Mouse (Mus musculus): ENCODE data around the gene Cep170b. TPM values are rescaled to one million over a fixed set of nuclear protein-coding genes. Genes with fewer than 3 reads are reported as not detected.
A peak's percentile ranks its signal among the peaks of the same experiment; 100 is the strongest.

Gene Cep170b
- polyA plus RNA-seq, 1 experiment = 73.2 TPM

- peak overlapping the region; percentile 19 for H3K4me3 ChIP-seq (replicated peaks; ENCODE audit: extremely low read depth, low read depth, low read length)
- TF ChIP-seq POLR2A (IDR thresholded peaks at IDR 0.05; ENCODE audit: borderline replicate concordance, extremely low read depth, low read depth, low read length) (no peak), CTCF (IDR thresholded peaks at IDR 0.05; ENCODE audit: insufficient read depth, low read length) (no peak)
- WGBS = 26% methylated on average over 7 of the region's 7 CpGs
- no peak for DNase-seq
- peaks cover 14% of the 10 kb centered on the region; the same call in 1 of the 2 replicates for H3K4me1 ChIP-seq (ENCODE audit: control insufficient read depth, insufficient read depth, low read length)
Measured at GRCm38 (mm10) chr12:112794356-112794816, 74.1 kb downstream of the Cep170b start.

- TF ChIP-seq POLR2A (IDR thresholded peaks at IDR 0.05; ENCODE audit: borderline replicate concordance, extremely low read depth, low read depth, low read length) = no peak
- Histone ChIP-seq H3K4me3 (replicated peaks; ENCODE audit: extremely low read depth, low read depth, low read length) (peak overlapping the region; percentile 19), H3K4me1 (ENCODE audit: control insufficient read depth, insufficient read depth, low read length) (peaks cover 14% of the 10 kb centered on the region; the same call in 1 of the 2 replicates)
- WGBS = 87% methylated on average over 5 of the region's 5 CpGs
- no peak for DNase-seq
Measured at GRCm38 (mm10) chr12:112794998-112795397, 74.7 kb downstream of the Cep170b start.

GRCm38 (mm10) chr12:112795466-112796104, 75.3 kb downstream of the Cep170b start:
- Histone ChIP-seq H3K4me3 (replicated peaks; ENCODE audit: extremely low read depth, low read depth, low read length) (peak overlapping the region; percentile 19), H3K4me1 (ENCODE audit: control insufficient read depth, insufficient read depth, low read length) (peaks cover 14% of the 10 kb centered on the region; the same call in 1 of the 2 replicates)
- WGBS = 22% methylated on average over 18 of the region's 18 CpGs
- TF ChIP-seq CTCF (IDR thresholded peaks at IDR 0.05; ENCODE audit: insufficient read depth, low read length) (no peak), POLR2A (IDR thresholded peaks at IDR 0.05; ENCODE audit: borderline replicate concordance, extremely low read depth, low read depth, low read length) (no peak)
- DNase-seq = no peak

Other genes starting within 250 kb of the Cep170b start
- gene A530016L24Rik, start 231.0 kb upstream of the Cep170b start, polyA plus RNA-seq (2012; rRNA removed) = 9.5 and 11.6 TPM in 2 replicates
- 0.09 TPM in 1 of 2 replicates, not detected in the other for gene Tmem179, start 203.7 kb upstream of the Cep170b start, polyA plus RNA-seq (2012; rRNA removed)
- gene Inf2, start 131.7 kb upstream of the Cep170b start, polyA plus RNA-seq (2012; rRNA removed) = 28.0 and 33.6 TPM in 2 replicates
- gene Adssl1, start 100.4 kb upstream of the Cep170b start, polyA plus RNA-seq (2012; rRNA removed) = 33.3 and 39.0 TPM in 2 replicates
- 58.6 and 66.5 TPM in 2 replicates for gene Siva1, start 75.8 kb upstream of the Cep170b start, polyA plus RNA-seq (2012; rRNA removed)
- gene Akt1, start 45.6 kb upstream of the Cep170b start, polyA plus RNA-seq (2012; rRNA removed) = 166 and 187 TPM in 2 replicates
- gene Zbtb42, start 41.6 kb upstream of the Cep170b start, polyA plus RNA-seq (2012; rRNA removed) = 40.9 and 51.2 TPM in 2 replicates
- gene Pld4, start 40.2 kb downstream of the Cep170b start, polyA plus RNA-seq (2012; rRNA removed) = 78.2 and 90.1 TPM in 2 replicates
- 9.3 and 13.3 TPM in 2 replicates for gene Ahnak2, start 82.2 kb downstream of the Cep170b start, polyA plus RNA-seq (2012; rRNA removed)
- 9.4 and 10.0 TPM in 2 replicates for gene Clba1, start 88.5 kb downstream of the Cep170b start, polyA plus RNA-seq (2012; rRNA removed)
- gene Cdca4, start 109.0 kb downstream of the Cep170b start, polyA plus RNA-seq (2012; rRNA removed) = 17.0 and 21.4 TPM in 2 replicates
- gene Gpr132, start 147.8 kb downstream of the Cep170b start, polyA plus RNA-seq (2012; rRNA removed) = 9.2 and 12.9 TPM in 2 replicates
- 54.0 and 62.8 TPM in 2 replicates for gene Jag2, start 209.3 kb downstream of the Cep170b start, polyA plus RNA-seq (2012; rRNA removed)
- 43.4 and 47.4 TPM in 2 replicates for gene Nudt14, start 221.7 kb downstream of the Cep170b start, polyA plus RNA-seq (2012; rRNA removed)

All from lung, adult 2 months (tissue).